Mouse (Mus musculus) adrenal gland (tissue): ENCODE data around the gene Gpatch4.

Experiments used
- intact Hi-C: fragments of 180-260 bp; cut with DNase I; formaldehyde crosslinking; loops from one replicate; pipeline ENCODE4 v1.15.1; 2025
- long read RNA-seq, 2 experiments: library from polyadenylated mRNA; unstranded; transcript quantifications; one replicate each; pipeline ENCODE4 v2.0.0; 2020; ENCODE audit warnings: borderline replicate concordance in 1 of 2; ENCODE audit not compliant: insufficient replicate concordance in 1 of 2

Gpatch4 gene
- long read RNA-seq, experiment 1, transcript Gpatch4-201 (8 exons, 1,630 nt): major isoform, 20 of 27 reads
- long read RNA-seq, experiment 1, partial matches to known transcripts: 2 of 27 reads
- long read RNA-seq, experiment 1, other reads (novel, unspliced or antisense): 4 of 27 reads
- long read RNA-seq, experiment 2, transcript Gpatch4-201 (8 exons, 1,630 nt): major isoform, 20 of 27 reads
- long read RNA-seq, experiment 2, partial matches to known transcripts: 3 of 27 reads
- long read RNA-seq, experiment 2, other reads (novel, unspliced or antisense): 3 of 27 reads

- intact Hi-C loops: no loop called here
Measured at GRCm38 (mm10) chr3:88042661-88043421, at the start of gene Gpatch4. TSS of gene Gpatch4 (plus strand) at chr3:88043108.

DNA sequence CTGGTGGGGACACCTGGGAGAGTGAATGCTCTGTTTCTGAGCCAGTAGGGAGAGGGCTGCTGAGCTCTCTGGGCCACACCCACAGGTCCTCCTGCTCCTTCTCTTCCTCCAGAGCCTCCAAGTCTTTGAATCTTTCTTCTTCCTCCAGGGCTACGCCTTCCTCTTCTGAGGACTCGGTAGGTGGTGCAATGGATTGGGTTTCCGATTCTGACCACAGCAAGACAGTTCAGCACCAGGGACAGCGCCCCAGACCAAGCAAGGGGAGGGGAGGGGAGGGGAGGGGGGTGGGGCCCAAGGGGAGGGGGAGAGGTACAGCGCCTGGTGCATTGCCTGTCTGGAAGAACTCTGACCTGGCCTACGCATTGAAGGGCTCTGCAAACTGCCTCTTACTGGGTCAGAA, 49.5 kb upstream of the Gpatch4 start:
- intact Hi-C loops: no loop called here

- intact Hi-C loops: no loop called here
Measured at GRCm38 (mm10) chr3:87995331-87995730, 47.6 kb upstream of the Gpatch4 start.

DNA sequence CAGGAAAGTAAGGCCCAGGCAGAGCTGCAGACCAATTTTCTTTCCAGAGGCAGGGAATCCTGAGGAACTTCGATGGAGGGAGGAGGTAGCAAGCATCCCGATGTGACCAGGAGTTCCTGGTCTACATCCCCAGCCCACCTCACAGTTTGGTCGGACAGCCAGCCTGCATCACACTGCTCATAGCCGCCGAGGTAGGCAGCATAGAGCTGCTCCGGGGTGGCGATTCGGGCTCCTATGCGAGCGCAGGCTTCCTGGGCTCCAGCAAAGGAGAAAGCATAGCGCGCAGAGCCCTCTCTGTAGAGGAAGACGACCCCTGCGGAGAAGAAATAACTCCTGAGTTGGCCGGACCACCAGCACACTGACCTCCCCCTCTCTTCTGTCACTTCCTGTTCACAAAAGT, 46.5 kb upstream of the Gpatch4 start:
- intact Hi-C loops: no loop called here

- intact Hi-C loops: no loop called here
Measured at GRCm38 (mm10) chr3:87996971-87997614, 45.8 kb upstream of the Gpatch4 start.

GRCm38 (mm10) chr3:87998747-87999146, 44.2 kb upstream of the Gpatch4 start:
- intact Hi-C loops: no loop called here

- intact Hi-C loops: no loop called here
Measured at GRCm38 (mm10) chr3:87999243-87999895, 43.5 kb upstream of the Gpatch4 start.

DNA sequence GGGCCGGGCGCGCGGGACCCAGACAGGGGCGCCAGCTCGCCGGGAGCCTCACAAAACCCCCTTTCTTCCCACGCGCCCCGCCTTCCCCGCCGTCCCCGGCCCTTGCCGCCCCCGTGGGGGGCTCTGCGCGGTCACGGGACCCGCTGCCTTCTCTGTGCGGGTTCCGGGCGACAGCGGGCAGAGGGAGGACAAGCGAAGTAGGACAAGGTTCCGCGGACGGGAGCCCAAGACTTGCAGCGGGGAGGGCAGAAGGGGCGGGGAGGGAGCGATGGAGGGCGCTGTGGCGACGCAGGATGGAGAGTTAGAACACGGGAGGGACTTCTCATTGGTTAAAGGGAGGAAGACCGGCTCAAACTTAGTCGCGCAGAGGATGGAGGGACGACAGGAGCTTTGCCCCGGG, 42.7 kb upstream of the Gpatch4 start, which contains the start of gene Bcan:
Gene Bcan (minus strand): TSS at position 50 of the 400 bp plus-strand sequence.
- intact Hi-C loops: no loop called here

- intact Hi-C loops: no loop called here
Measured at GRCm38 (mm10) chr3:88000816-88001595, 41.9 kb upstream of the Gpatch4 start.

DNA sequence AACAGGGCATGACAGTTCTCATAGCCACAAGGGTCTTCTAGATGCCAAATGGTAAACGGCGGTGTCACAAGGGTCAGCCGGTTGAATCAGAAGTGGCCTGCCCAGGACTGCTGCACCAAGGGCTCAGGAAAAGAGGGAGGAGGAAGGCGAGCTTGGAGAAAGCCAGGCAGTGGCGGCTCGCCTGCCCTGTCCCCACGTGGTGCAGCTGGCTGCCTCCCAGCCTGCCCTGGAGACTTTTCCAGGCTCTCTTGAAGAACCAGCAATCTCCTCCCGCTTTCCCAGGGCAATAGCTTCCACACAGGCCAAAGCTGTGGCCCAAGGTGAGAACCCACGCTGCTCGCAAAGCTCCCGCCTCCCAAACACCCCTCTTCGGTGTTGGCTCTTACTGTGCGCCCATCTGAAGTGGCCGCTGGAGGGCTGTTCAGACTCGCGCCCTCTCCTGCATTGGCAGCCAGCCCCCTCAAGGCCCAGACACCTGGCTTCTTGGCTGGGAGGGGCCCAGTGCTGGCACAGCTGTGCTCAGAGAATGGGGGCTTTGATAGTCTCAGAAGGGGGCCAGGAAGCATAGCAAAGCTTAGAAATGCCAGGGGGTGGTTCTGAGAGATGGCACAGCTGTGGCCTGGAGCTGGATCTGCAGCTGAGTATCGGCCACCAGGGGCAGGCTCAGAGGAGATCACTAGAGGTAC, 40.5 kb upstream of the Gpatch4 start:
- intact Hi-C loops: no loop called here

- intact Hi-C loops: no loop called here
Measured at GRCm38 (mm10) chr3:88005822-88006786, 36.8 kb upstream of the Gpatch4 start.

GRCm38 (mm10) chr3:88010634-88011265, 32.2 kb upstream of the Gpatch4 start:
- intact Hi-C loops: loop anchor here (1.0 kb wide), 1 partner anchor 61 kb away; no protein-coding TSS in a partner anchor

DNA sequence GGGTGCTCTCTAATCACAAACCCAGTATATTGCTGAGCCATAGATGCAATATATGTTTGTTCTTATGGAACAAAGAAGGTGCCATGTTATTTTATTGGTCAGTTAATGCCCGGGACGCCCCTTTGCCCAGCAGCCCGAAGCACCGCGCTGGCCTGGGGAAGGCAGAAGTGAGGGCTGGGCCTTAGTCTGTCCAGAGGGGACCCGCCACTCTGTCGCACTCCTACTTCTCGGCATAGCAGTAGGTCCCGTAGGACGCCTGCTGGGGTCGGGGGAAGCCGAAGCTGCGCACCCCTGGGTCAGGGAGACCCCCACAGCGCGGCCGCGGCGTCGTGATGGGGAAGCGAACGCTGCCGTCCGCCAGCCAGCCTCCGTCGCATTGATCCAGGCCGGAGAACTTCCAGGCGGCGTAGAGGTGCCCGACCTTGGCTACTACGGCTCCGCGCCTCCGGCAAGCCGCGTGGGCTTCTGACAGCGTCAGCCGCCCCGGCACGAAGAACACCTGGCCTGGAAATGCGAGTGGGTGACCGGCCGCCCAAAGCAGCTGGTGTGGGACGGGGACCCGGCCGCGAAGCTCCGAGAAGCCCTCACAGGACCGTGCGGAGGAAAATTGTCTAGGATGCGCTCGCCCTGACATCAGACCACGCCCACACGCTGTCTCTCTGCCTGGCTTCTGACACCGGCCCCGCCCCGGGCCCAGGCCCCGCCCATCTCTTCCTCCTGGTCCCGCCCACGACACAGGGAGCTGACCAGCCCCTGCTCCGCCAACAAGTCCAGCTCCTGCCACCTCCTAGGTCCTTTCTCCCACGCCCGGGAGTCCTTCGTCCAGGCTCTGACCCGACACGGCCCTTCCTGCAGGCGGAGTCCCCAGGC, 20.4 kb upstream of the Gpatch4 start:
- intact Hi-C loops: loop anchor here (5.0 kb wide), 1 partner anchor 35 kb away; the partner anchor contains the start of gene Naxe

DNA sequence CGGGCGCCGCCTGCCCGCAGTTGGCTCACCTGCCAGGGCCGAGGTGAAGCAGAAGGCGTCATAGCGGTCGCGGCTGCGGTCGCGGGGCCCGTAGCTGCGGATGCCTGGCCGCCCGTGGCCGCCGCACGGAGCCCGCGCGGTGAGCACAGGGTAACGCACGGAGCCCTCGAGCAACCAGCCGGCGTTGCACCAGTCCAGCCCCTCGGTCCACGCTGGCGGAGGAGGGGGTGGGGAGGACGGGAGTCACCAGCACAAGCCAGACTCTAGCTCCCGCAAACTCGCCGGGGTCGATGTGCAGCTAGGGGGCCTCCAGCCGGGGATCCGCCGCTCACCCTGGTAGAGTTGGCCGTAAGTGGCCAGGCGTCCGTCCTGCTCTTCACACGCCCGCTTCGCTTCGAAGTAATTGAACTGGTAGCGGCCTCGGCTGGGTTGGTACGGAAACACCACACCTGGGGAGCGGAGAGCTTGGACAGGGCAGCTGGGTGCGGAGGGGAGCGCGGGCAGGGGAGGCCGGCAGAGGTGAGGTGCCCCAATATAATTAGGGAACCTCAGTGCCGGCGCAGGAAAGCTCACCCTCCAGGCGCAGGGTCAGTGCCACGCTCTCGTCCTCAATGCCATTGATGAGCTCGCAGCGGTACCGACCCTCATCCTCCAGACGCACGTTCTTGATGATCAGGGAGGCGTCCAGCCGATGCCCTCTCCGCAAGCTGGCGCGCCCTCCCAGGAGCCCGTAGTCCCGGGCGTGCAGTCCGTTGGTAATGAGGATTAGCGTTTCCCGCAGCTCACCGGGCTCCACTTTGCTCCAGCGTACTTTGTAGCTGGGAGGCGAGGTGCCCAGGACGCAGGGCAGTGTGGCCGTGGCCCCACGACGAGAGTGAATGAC, 19.5 kb upstream of the Gpatch4 start:
- intact Hi-C loops: loop anchor here (5.0 kb wide), 1 partner anchor 34 kb away; the partner anchor contains the start of gene Naxe

DNA sequence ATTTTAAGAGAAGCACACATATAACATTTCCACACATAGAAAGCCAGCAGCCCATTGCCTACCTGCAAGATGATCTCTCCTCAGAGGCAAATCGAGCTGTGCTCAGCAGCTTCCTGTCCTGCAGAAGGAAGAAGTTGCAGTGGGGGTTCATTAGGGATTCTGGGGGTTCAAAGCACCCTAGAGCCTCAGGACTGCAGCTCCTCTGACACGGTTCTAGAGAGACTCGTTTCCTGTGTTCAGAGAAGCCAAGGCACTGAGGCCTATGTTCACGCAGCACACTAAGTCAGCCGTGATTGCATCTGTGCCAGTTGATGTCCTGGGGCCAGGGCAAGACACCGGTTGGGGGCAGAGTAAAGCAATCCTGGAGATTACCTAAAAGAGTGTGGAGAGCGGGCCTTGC, 16.1 kb upstream of the Gpatch4 start:
- intact Hi-C loops: no loop called here

DNA sequence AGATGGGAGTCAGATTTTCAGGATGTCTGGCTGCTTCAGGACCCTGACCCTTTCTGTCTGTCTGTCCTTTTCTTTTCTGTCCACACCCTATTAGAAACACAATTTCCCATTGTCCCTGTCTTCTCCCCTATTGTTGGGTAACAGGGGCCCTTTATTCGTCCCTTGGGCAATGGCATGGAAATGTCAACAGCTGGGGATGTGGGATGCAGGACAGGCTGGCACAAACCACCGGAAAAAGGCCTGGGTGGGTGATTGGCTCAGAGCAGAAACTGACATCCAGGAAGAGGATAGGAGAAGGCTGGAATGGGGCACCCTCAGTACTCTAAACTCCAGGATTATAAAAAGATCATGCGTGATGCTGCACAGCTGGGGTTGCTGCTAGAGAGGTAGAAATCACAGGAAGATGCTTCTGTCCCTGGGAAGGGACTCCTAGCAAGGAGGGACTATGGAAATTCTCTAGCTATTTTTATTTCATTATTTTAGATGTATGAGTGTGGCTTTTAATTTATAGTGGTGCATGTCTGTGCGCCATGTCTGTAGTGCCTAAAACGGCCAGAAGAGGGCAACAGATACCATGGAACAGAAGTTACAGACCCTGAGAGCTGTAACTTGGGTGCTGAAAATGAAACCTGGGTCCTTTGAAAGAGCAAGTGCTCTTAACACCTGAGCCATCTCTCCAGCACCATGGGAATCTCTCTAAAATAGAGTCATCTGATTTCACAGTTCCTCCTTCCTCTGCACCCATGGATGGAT, 15.3 kb upstream of the Gpatch4 start, which contains the start of gene Hapln2:
Gene Hapln2 (minus strand): TSS at position 150 of the 753 bp plus-strand sequence.
- intact Hi-C loops: no loop called here
